Mouse (Mus musculus) hindbrain, embryonic 16.5 days (tissue): ENCODE results near the gene Rab5c. TPM values are rescaled to one million over a fixed set of nuclear protein-coding genes. Genes with fewer than 3 reads are reported as not detected.

Experiments
- ATAC-seq: fragments of 200-750 bp; cut with Nextera tagmentation; 2 replicates; pipeline ENCODE4 v1.8.0; 2017; ENCODE audit warnings: moderate TSS enrichment, moderate library complexity
- H3K27ac ChIP-seq: fragments of 300-500 bp; sonication (generic); 2 replicates; pipeline ENCODE4 v1.5.1; 2014; ENCODE audit warnings: low read depth, mild to moderate bottlenecking, control low read depth, low read length, moderate library complexity
- H3K27me3 ChIP-seq: fragments of 300-500 bp; sonication (generic); replicated peaks from 2 replicates; pipeline ENCODE4 v1.6.1; 2014; ENCODE audit warnings: low read length; ENCODE audit not compliant: control insufficient read depth, insufficient read depth
- H3K36me3 ChIP-seq: fragments of 300-500 bp; sonication (generic); 2 replicates; pipeline ENCODE4 v1.6.1; 2014; ENCODE audit warnings: mild to moderate bottlenecking, low read length, moderate library complexity, mixed read lengths; ENCODE audit not compliant: control insufficient read depth, insufficient read depth
- H3K4me1 ChIP-seq: fragments of 300-500 bp; sonication (generic); 2 replicates; pipeline ENCODE4 v1.6.1; 2014; ENCODE audit warnings: low read depth, low read length; ENCODE audit not compliant: control insufficient read depth, insufficient read depth
- H3K4me2 ChIP-seq: fragments of 300-500 bp; sonication (generic); 2 replicates; pipeline ENCODE4 v1.6.1; 2014; ENCODE audit warnings: mild to moderate bottlenecking, low read length, control low read depth, moderate library complexity
- H3K4me3 ChIP-seq: fragments of 300-500 bp; sonication (generic); 2 replicates; pipeline ENCODE4 v1.5.1; 2014; ENCODE audit warnings: mild to moderate bottlenecking, low read length, control low read depth, moderate library complexity
- H3K9ac ChIP-seq: fragments of 300-500 bp; sonication (generic); 2 replicates; pipeline ENCODE4 v1.6.1; 2014; ENCODE audit warnings: low read depth, mild to moderate bottlenecking, control low read depth, low read length, moderate library complexity
- H3K9me3 ChIP-seq: fragments of 300-500 bp; sonication (generic); 2 replicates; pipeline ENCODE4 v1.6.1; 2014; ENCODE audit warnings: mild to moderate bottlenecking, low read length, moderate library complexity; ENCODE audit not compliant: control insufficient read depth
- WGBS: fragments of 180-500 bp; shearing (Covaris S2); extraction: QIAGEN DNeasy Blood & Tissue Kit; methylation state at CpG from one replicate; pipeline ENCODE4 v1.1.7; 2014; 5-methylcytosine and 5-hydroxymethylcytosine counted together
- polyA plus RNA-seq: library from polyadenylated mRNA; unstranded; fragments of >200 nt; fragmentation: Nextera tagmentation; extraction: Ambion mirVana; gene quantifications from 2 replicates; pipeline ENCODE4 v1.2.1, GENCODE M21; 2015

The Rab5c gene
- 43.7 and 43.8 TPM in 2 replicates for polyA plus RNA-seq

DNA sequence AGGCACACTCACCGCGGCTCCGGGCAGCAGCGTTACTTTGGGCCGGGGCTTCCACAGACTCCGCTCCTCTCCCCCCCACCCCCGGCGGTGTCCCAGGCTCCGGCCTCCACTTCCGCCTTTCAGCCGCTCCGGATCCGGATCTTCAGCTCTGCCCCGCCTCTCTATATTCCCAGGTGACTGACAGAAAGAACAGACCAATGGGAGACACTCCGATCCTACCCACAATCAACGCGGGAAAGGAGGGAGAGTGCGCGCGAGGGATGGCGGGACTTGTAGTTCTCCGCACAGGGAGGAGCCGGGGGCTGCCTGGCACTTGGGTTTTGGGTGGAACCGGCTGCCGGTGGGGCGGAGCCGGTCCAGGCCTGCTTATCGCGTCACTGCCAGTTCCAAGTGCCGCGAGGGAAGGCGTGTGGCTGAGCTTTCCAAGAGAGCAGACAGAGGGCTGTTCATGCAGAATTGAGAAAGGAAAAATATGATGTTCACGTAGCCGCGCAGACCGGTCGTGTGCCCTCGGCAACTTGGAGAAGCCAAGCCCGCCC is at the start of gene Rab5c:
Rab5c (minus strand) TSS at position 150 of the 539 bp plus-strand sequence.
- WGBS, result under 1% methylated on average over 36 of the region's 39 CpGs
- peak within 1 kb of the TSS; percentile 80 for H3K9ac ChIP-seq

GRCm38 (mm10) chr11:100785774-100786173 is 47.8 kb upstream of the Rab5c start:
- Histone ChIP-seq H3K36me3 (peaks cover 24% of the 10 kb centered on the region), H3K4me3 (no peak overlapping the region), H3K4me2 (no peak overlapping the region), H3K27me3 (no peaks in the 10 kb centered on the region), H3K9ac (no peak overlapping the region), H3K27ac (no peak overlapping the region), H3K9me3 (no peaks in the 10 kb centered on the region), H3K4me1 (no peaks in the 10 kb centered on the region)
- ATAC-seq, result no peak
- whole genome bisulfite sequencing, result 87% methylated on average over 2 of the region's 2 CpGs

More for the DNA sequence above, at the start of gene Rab5c:
- Histone ChIP-seq H3K27me3 (no peaks in the 10 kb centered on the region), H3K4me2 (peak within 1 kb of the TSS; percentile 91), H3K27ac (peak within 1 kb of the TSS; percentile 83), H3K4me3 (peak within 1 kb of the TSS; percentile 57), H3K9me3 (no peaks in the 10 kb centered on the region), H3K36me3 (peaks cover 7% of the 10 kb centered on the region), H3K4me1 (peaks cover 18% of the 10 kb centered on the region)
- ATAC-seq, result peak; percentile 99

GRCm38 (mm10) chr11:100784286-100784685 is 46.3 kb upstream of the Rab5c start:
- H3K27me3 ChIP-seq, result no peaks in the 10 kb centered on the region
- H3K4me1 ChIP-seq, result no peaks in the 10 kb centered on the region
- H3K36me3 ChIP-seq, result peaks cover 31% of the 10 kb centered on the region
- 76% methylated on average over 8 of the region's 8 CpGs for WGBS
- no peak overlapping the region for H3K27ac ChIP-seq
- no peak overlapping the region for H3K9ac ChIP-seq
- ATAC-seq, result no peak
- H3K9me3 ChIP-seq, result no peaks in the 10 kb centered on the region
- no peak overlapping the region for H3K4me2 ChIP-seq
- no peak overlapping the region for H3K4me3 ChIP-seq

DNA sequence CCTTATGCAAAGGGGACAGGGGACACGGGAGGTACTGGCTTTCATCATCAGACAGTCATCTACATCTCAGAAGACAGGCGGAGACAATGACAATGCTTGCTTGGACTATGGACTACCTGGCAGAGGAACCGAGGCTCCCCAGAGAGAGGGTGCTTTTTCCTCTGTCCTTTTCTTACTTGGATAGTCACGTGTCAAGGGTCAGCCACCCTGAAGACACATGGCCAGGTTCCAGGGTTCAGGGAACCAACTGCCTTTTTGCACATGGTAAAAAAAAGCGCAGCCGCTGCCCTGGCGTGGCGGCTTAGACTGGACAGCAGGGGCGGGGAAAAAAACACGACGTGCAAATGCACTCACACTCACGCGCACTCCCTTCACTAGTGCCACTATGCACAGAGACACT is 44.6 kb upstream of the Rab5c start:
- 86% methylated on average over 13 of the region's 13 CpGs for WGBS
- no peak for ATAC-seq
- no peaks in the 10 kb centered on the region for H3K9me3 ChIP-seq
- no peaks in the 10 kb centered on the region for H3K27me3 ChIP-seq
- no peak overlapping the region for H3K27ac ChIP-seq
- peaks cover 25% of the 10 kb centered on the region for H3K36me3 ChIP-seq
- H3K4me2 ChIP-seq, result no peak overlapping the region
- H3K4me3 ChIP-seq, result no peak overlapping the region
- no peaks in the 10 kb centered on the region for H3K4me1 ChIP-seq
- H3K9ac ChIP-seq, result no peak overlapping the region

GRCm38 (mm10) chr11:100781763-100782475 is 43.9 kb upstream of the Rab5c start:
- no peak overlapping the region for H3K4me3 ChIP-seq
- H3K27ac ChIP-seq, result no peak overlapping the region
- H3K27me3 ChIP-seq, result no peaks in the 10 kb centered on the region
- 91% methylated on average over 15 of the region's 15 CpGs for WGBS
- no peak for ATAC-seq
- no peaks in the 10 kb centered on the region for H3K4me1 ChIP-seq
- no peaks in the 10 kb centered on the region for H3K9me3 ChIP-seq
- H3K36me3 ChIP-seq, result peaks cover 22% of the 10 kb centered on the region
- H3K9ac ChIP-seq, result no peak overlapping the region
- no peak overlapping the region for H3K4me2 ChIP-seq

DNA sequence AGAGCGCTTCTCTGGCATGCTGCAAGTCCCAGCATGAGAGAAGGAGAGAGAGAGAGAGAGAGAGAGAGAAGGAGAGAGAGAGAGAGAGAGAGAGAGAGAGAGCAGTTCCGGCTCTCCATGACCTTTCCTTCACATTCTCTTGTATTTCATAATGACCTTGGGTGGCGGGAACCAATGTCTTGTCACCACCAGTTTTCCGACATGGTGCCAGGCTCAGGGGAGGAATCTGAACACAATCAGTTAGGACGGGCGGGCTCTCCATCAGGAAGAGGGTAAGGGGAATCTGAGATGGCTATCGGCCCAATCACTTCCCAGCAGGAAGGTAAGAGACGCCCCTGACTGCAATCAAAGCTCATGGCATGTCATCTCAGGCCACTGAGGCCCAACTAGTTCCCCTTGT is 42.2 kb upstream of the Rab5c start:
- Histone ChIP-seq H3K4me3 (no peak overlapping the region), H3K27me3 (no peaks in the 10 kb centered on the region), H3K4me2 (no peak overlapping the region), H3K36me3 (peaks cover 21% of the 10 kb centered on the region), H3K9me3 (no peaks in the 10 kb centered on the region), H3K27ac (no peak overlapping the region), H3K9ac (no peak overlapping the region), H3K4me1 (no peaks in the 10 kb centered on the region)
- no peak for ATAC-seq
- WGBS, result 78% methylated on average over 8 of the region's 8 CpGs

DNA sequence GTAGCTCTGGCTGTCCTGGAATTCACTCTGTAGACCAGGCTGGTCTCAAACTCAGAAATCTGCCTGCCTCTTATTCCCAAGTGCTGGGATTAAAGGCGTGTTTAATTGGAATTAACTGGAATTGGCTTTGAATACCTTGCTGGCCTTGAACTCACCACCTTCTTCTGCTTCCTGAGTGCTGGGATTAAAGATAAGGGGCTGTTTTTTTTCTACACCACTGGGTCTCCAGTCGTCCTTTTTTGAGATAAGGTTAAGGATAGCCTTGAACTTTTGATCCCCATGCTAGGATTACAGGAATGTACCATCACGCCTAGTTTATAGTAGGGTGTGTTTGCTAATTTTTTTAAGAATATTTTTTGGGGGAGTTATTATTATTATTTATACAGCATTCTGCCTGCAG is 40.1 kb upstream of the Rab5c start:
- Histone ChIP-seq H3K27ac (no peak overlapping the region), H3K36me3 (peaks cover 18% of the 10 kb centered on the region), H3K4me3 (no peak overlapping the region), H3K27me3 (no peaks in the 10 kb centered on the region), H3K4me2 (no peak overlapping the region), H3K9ac (no peak overlapping the region), H3K4me1 (no peaks in the 10 kb centered on the region), H3K9me3 (no peaks in the 10 kb centered on the region)
- WGBS, result 84% methylated on average over 3 of the region's 3 CpGs
- no peak for ATAC-seq

DNA sequence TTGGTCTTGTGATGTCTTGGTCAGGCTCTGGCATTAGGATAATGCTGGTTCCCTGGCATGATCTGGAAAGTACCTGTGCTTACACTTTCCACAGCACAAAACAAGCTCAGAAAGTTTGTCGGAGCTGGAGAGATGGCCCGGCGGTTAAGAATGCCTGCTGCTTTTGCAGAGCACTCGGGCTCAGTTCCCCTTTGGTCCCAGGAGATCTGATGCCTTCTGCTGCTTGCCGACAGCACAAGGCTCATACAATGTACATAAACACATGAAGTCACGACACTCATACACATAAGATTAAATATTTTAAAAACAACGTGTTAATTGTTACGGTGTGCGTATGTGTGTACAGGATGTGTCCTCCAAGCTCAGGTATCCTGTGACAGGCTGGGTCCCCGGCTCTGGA is 37.9 kb upstream of the Rab5c start:
- ATAC-seq, result no peak
- H3K36me3 ChIP-seq, result peaks cover 8% of the 10 kb centered on the region; the same call in 1 of the 2 replicates
- H3K4me2 ChIP-seq, result no peak overlapping the region

GRCm38 (mm10) chr11:100774261-100774660 is 36.2 kb upstream of the Rab5c start:
- Histone ChIP-seq H3K4me1 (peaks cover 5% of the 10 kb centered on the region), H3K9me3 (no peaks in the 10 kb centered on the region), H3K27ac (no peak overlapping the region), H3K27me3 (no peaks in the 10 kb centered on the region), H3K9ac (no peak overlapping the region), H3K4me3 (no peak overlapping the region), H3K36me3 (peaks cover 1% of the 10 kb centered on the region; the same call in 1 of the 2 replicates), H3K4me2 (no peak overlapping the region)
- 84% methylated on average over 4 of the region's 4 CpGs for WGBS
- no peak for ATAC-seq

More for the DNA sequence above, 37.9 kb upstream of the Rab5c start:
- WGBS, result 85% methylated on average over 10 of the region's 10 CpGs
- H3K9ac ChIP-seq, result no peak overlapping the region
- H3K4me3 ChIP-seq, result no peak overlapping the region
- H3K27me3 ChIP-seq, result no peaks in the 10 kb centered on the region
- H3K4me1 ChIP-seq, result no peaks in the 10 kb centered on the region
- H3K27ac ChIP-seq, result no peak overlapping the region
- no peaks in the 10 kb centered on the region for H3K9me3 ChIP-seq
